Mouse (Mus musculus): Measurements from ENCODE around the gene Gpat2. TPM values are rescaled to one million over a fixed set of nuclear protein-coding genes. Genes with fewer than 3 reads are reported as not detected.

The Gpat2 gene
- total RNA-seq, 2 experiments from 2014 or later, result 0.10 to 0.17 TPM

Other genes starting within 250 kb of the Gpat2 start
- gene 1810024B03Rik, start 216.9 kb upstream of the Gpat2 start, total RNA-seq (2021), result 1 to 10 TPM in 1 of 2 experiments, under 1 TPM in 1; 0.67 to 1.2 TPM
- gene Snrnp200, start 216.8 kb upstream of the Gpat2 start, total RNA-seq (2021), result 10 to 100 TPM; 65.2 to 65.8 TPM
- gene Ciao1, start 177.4 kb upstream of the Gpat2 start, total RNA-seq (2021), result 10 to 100 TPM; 51.0 to 55.2 TPM
- gene Tmem127, start 177.3 kb upstream of the Gpat2 start, total RNA-seq (2021), result 10 to 100 TPM; 47.9 to 48.5 TPM
- gene Stard7, start 155.0 kb upstream of the Gpat2 start, total RNA-seq (2021), result 100 to 1,000 TPM; 108 to 129 TPM
- gene Dusp2, start 89.0 kb upstream of the Gpat2 start, total RNA-seq (2021), result 1 to 10 TPM; 3.2 to 3.6 TPM
- under 1 TPM; 0.12 to 0.31 TPM for gene Astl, start 86.6 kb upstream of the Gpat2 start, total RNA-seq (2021)
- 1 to 10 TPM in 1 of 2 experiments, under 1 TPM in 1; 0.96 to 1.2 TPM for gene Adra2b, start 62.0 kb upstream of the Gpat2 start, total RNA-seq (2021)
- 10 to 100 TPM; 11.2 to 13.2 TPM for gene Fahd2a, start 19.4 kb downstream of the Gpat2 start, total RNA-seq (2021)
- 1 to 10 TPM in 1 of 2 experiments, under 1 TPM in 1; 0.64 to 1.0 TPM for gene Kcnip3, start 96.9 kb downstream of the Gpat2 start, total RNA-seq (2021)
- not detected for gene Prom2, start 116.3 kb downstream of the Gpat2 start, total RNA-seq (2021)
- gene Zfp661, start 161.9 kb downstream of the Gpat2 start, total RNA-seq (2021), result 1 to 10 TPM; 2.0 to 2.5 TPM
- 10 to 100 TPM; 88.2 to 93.6 TPM for gene Mrps5, start 162.0 kb downstream of the Gpat2 start, total RNA-seq (2021)
- gene Mal, start 231.5 kb downstream of the Gpat2 start, total RNA-seq (2021), result 10 to 100 TPM; 15.9 to 17.6 TPM